17 mouse cellular contexts compared by ENCODE assay signal in the genomic region with DNA sequence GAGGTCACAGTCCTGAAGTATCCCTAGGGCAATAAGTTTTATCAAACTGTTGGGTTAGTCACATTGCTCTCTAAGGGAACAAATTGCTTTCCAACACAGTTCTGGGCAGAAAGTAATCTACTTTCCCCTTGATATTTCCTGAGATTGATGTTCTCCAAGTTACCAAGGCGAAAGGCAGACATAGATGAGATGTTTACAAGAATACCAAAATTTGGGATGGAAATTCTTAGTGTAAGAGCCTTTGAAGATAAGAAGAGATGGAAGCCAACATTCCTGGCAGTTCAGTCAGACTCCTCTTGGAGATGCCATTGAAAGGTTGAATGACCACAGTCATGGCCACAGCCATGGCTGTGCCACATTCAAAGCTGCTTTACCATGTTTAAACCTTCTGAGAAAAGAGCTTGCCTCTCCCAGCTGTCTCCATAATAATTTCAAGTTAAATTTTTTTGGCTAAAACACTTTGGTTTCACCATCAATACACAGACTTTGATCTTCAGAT.
"Had no signal": no experiment of that assay in that cellular context is flagged by ENCODE, and none has a peak within 500 bp of the region (broad histone marks: within the 10 kb centered on the region; RNA-seq: fewer than 3 reads in every experiment).

No protein-coding gene starts in this region.

- ATAC-seq: liver, postnatal 0 days had no signal

- H3K4me3 ChIP-seq: limb, embryonic 12.5 days; liver, embryonic 13.5 days; lung, embryonic 15.5 days; megakaryocyte, embryonic 14.5 days; midbrain, embryonic 12.5 days; neural tube, embryonic 12.5 days had no signal

- H3K27me3 ChIP-seq: limb, embryonic 12.5 days; liver, embryonic 13.5 days; lung, embryonic 15.5 days; megakaryocyte, embryonic 14.5 days; midbrain, embryonic 12.5 days; neural tube, embryonic 12.5 days had no signal

- DNase-seq: kidney, adult 9 months; kidney, postnatal 36 days; layer of hippocampus, adult 9-11 months; layer of hippocampus, postnatal 36 days; liver; liver, embryonic 13.5 days; liver, postnatal 0 days; lung, postnatal 14 days; retina, postnatal 1 day; thymus, postnatal 36 days had no signal

- H3K36me3 ChIP-seq: limb, embryonic 12.5 days; liver, embryonic 13.5 days; lung, embryonic 15.5 days; midbrain, embryonic 12.5 days; neural tube, embryonic 12.5 days had no signal

- H3K27ac ChIP-seq: kidney, postnatal 0 days; limb, embryonic 12.5 days; liver, embryonic 13.5 days; lung, embryonic 15.5 days; macrophage; midbrain, embryonic 12.5 days; neural tube, embryonic 12.5 days had no signal

- H3K9ac ChIP-seq: limb, embryonic 12.5 days; liver, embryonic 13.5 days; liver, postnatal 0 days; lung, embryonic 15.5 days; midbrain, embryonic 12.5 days; neural tube, embryonic 12.5 days had no signal

- H3K9me3 ChIP-seq: limb, embryonic 12.5 days; liver, embryonic 13.5 days; lung, embryonic 15.5 days; midbrain, embryonic 12.5 days; neural tube, embryonic 12.5 days had no signal

- H3K4me1 ChIP-seq: limb, embryonic 12.5 days; liver, embryonic 13.5 days; lung, embryonic 15.5 days; megakaryocyte, embryonic 14.5 days; neural tube, embryonic 12.5 days had no signal

- H3K4me2 ChIP-seq: limb, embryonic 12.5 days; liver, embryonic 13.5 days; lung, embryonic 15.5 days; midbrain, embryonic 12.5 days; neural tube, embryonic 12.5 days had no signal
